Mouse (Mus musculus) embryo, embryonic 9.5 days (tissue): Measurements from ENCODE around the gene Caln1.

ENCODE experiments used
- DNase-seq: peaks from one replicate; pipeline ENCODE4 v3.0.0-alpha.2; 2017; ENCODE audit errors: extremely low spot score

Caln1 gene

DNA sequence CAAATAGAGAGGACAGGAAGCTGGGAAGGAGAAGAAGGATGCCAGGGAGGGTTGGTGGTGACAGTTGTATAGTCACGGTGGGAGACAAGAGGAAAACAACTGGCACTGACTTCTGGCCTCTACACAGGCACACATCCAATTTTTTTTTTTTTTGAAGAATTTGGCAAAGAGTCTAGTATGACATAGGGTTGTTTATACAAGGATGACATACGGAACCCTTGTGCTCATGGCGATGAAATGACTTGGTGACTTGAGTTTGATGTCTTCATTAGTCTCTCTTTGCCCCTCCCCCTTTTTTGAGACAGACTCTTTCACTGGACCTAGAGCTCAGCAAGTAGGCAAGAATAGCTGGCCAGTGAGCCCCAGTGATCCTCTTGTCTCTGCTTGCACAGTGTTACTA, 322.1 kb downstream of the Caln1 start:
- no peak for DNase-seq

DNA sequence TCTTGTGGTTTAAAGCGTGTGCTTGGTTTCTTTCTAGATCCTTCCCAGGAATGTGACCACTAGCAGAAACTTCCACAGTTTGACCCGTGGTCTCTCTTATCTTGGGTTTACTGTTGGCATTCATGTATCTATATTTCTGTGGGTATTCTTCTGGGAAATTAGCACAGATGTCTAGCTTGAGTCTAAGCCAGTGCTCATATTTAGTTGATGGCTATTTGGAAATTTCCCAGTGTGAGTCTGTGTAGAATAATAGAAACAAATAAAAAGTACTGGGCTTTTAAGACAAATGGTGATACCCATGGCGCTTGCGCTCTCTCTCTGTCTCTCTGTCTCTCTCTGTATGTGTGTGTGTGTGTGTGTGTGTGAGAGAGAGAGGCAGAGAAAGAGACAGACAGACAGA, 330.2 kb downstream of the Caln1 start:
- DNase-seq: no peak

DNA sequence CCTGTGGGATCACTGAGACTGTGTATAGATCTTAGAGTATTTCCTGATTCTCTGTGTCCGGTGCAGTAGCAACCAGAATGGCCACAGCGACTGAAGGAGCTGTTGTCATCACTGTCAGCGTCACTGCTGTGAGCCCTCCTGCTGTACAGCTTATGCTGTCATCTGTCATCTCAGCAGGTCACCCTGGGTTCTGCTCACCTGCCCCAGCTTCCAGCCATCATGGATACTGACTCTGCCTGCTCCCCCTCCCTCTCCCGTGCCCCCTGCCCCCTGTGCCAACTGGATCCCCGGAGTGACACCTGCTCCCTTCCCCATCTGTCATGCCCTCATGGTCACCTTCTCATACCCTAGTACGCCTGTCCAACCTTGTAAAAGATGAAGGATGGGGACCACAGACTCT, 332.5 kb downstream of the Caln1 start:
- DNase-seq: no peak

DNA sequence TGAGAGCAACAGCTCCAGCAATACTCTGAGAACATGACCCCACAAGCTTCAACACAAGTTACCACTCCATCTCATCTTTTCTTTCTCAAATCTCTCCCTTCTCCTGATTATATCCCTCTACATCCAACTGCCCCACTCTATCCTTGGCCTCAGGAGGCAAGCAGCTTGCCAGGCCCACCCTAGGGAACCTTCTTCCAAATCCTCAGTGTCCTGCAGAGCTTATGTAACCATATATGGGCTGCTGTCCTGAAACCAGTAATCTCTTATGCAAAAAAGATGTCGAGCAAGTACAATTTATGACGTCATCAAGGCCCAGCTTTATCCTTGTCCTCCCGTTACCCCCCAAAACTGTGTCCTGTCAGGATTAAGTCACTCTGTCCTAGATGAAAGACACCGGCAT, 333.1 kb downstream of the Caln1 start:
- no peak for DNase-seq

DNA sequence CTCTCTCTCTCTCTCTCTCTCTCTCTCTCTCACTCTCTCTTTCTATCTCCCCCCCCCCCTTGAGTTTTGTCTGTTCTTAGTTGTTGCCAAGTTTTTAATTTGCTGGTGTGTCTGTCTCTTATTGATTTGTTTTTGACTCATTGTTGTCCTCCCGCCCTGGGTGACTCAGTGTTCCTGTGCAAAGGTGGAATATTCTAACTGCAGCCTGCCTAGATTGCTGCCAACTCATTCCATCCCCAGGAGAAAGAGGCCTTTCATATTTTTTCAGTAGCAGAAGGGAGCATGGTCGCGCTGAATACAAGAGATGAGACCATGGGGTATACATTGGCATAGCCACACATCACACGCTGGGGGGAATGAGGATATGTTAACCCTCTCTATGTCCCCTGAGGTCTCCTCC, 335.6 kb downstream of the Caln1 start:
- DNase-seq: no peak

DNA sequence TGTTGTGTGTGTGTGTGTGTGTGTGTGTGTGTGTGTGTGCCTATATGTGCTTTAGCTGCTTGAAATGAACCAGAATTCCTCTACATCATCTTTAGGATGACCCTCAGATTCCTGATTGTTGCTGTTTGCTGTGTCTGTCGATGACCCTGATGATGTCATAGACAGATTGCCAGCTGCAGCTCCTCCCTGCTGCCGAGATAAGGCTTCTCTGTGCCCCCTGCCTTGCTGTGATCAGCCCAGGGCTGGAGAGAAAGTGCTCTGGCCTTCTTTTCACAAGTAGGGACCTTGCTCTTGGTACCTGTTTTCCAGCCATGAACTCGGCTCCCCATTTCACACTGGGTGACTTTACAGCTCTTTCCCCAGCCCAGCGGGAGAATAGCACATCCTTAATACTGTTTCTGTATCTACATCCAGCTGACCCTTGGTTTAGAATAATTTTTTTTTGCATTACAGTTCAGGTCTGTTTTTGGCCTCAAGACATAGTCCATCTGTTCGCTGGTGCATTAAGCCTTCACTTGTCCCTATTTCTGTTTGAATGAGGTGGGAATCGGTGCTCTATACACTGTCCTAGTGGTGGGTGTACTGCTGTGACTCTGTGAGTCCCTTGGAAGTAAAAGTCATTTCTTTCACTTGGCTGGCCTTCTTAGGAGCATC, 337.1 kb downstream of the Caln1 start:
- DNase-seq: no peak

DNA sequence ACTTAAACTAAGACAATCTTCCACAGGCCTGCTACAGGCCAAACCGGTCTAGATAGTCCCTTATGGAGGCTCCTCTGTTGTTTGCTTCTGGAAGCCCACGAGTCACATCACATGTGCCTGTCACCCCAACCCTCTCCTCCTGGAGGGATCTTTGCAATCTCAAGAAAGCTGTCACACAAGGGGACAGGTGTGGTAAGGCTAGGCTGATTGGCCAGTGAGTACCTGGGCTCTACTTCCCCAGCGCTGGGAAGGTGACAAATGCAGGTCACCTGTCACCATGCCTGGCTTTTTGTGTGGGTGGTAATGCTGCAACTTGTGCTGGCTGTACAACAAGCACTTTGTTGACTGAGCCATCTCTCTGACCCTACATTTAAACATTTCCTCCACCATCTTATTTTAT, 338.5 kb downstream of the Caln1 start:
- no peak for DNase-seq

DNA sequence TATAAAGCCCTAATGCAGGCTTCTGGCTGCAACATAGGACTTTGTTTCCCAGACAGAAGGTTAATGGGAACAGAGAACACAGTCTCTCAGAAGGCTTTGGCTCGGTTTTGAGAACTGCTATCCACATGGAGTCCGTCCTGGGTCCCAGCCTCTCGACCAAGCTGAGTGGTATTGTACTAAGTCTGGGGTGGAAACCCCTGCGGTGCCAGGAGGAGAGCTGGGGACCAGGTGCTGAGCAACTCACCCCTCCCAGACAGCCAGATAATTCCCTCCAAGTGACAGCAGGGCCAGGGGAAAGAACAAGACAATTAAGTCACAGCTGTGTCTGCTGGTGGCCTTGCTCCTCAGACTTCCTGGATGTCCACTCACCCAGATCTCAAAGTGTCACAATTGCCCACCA, 339.4 kb downstream of the Caln1 start:
- DNase-seq: no peak

DNA sequence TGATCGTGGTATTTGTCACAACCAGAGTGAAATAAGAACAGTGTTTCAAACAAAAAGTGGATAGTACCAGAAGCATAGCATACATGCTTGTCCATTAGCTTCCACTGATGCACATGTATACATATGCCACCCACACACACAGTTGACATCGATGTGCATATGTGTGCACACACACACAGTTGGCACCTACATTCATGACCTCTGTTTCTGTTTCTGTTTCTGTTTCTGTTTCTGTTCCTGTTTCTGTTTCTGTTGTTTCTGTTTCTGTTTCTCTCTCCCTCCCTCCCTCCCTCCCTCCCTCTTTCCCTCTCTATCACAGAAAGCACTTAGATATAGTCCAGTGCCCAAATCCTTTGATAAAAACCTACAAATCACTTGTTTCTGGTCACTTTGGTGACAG, 342.4 kb downstream of the Caln1 start:
- no peak for DNase-seq

DNA sequence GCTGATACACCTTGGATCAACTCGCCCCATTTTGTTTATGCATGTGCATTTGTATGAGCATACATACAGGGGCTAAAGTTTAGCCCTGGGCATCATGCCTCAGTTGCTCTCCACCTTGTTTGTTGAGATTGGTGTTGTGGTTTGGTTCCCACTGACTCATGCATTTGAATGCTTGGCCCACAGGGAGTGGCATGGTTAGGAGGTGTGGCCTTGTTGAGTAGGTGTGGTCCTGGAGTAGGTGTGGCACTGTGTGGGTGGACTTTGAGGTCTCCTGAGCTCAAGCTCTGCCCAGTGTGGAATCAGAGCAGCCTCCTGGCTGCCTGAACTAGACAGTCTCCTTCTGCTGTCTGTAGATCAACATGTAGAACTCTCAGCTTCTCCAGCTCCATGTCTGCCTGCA, 343.0 kb downstream of the Caln1 start:
- DNase-seq: no peak

DNA sequence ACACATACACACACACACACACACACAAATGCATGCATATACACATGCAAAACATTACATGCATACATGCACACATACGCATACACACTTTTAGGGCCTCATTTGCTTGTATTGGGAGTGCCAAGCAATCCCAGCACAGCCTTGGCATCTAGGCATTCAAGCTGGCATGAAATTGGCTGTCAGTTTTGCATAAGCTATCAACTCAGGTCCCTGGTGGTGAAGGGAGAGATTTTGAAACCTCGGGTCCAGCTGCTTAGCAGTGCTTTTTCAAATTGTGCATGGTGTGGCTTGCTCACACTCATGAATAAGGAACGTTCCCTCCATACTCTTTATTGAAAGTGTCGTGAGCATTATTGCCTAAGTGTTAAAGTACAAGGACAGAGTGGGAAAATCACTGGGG, 345.9 kb downstream of the Caln1 start:
- DNase-seq: no peak

DNA sequence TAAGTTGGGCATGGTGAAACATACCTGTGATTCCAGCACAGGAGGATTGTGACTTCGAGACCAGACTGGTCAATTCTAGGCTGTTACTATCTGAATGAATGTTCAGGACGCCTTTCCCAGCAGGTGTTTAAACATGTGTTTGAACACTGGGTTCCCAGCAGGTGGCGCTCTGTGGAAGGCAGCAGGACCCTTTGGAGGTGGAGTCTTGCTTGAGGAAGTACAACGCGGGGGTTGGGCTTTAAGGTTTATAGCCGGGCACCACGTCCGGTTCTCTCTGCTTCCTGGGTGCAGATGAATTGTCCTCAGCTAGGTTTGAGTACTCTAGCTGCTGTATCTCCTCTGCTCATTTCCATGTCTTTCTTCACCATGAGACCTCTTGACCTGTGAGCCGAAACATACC, 349.1 kb downstream of the Caln1 start:
- DNase-seq: peak; percentile 25

DNA sequence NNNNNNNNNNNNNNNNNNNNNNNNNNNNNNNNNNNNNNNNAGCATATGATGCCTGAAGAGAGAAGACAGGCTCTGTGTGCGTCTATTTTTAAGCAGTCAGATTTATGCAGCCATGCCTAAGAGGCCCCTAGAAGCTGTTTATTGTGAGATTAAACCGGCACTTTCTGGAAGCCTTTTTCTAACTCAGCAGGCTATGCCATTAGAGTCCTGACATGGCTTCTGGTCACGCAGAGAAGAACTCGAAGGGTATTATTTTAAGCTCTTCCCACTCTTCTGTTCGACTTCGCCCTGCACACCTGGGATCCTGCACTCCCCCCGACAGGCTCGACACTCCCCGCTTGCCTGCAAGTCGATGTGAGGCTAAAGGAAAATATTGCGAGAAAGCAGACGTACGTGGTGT, 372.9 kb downstream of the Caln1 start:
- DNase-seq: no peak

DNA sequence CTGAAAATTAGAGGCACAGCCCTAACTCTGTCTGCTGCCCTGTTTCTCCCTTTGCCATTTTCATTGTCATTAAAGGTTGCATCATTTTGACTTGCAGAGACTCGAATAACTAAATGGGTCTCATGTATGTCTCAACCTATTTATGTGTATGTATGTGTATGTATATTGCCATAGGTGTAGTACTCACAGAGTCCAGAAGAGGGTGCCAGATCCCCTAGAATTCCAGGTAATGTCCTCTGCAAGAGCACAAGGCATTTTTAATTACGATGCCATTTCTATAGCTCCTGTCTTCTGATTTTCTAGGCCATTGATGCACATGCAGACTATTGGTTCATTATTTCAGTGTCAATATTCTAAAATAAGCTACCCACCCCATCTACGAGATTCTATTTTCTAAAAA, 388.3 kb downstream of the Caln1 start:
- DNase-seq: peak; percentile 7

DNA sequence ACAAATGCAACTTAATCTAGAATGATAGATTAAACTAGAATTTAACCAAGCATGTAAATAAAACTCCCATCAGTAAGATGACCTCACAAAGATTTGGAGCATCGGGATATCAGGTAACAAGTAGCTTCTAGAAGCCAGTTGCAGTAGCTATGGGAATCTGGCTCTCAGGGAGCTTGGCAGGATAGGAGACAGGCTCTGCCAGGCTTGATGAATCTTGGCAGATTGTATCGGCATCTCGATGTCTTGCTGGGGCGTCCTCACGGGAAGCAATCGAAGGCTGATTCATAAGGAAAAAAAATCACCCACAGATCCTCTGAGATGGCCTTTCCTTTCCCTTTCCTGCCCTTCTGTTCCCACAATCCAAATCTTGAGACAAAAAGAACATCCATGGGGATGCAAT, 396.5 kb downstream of the Caln1 start:
- no peak for DNase-seq

DNA sequence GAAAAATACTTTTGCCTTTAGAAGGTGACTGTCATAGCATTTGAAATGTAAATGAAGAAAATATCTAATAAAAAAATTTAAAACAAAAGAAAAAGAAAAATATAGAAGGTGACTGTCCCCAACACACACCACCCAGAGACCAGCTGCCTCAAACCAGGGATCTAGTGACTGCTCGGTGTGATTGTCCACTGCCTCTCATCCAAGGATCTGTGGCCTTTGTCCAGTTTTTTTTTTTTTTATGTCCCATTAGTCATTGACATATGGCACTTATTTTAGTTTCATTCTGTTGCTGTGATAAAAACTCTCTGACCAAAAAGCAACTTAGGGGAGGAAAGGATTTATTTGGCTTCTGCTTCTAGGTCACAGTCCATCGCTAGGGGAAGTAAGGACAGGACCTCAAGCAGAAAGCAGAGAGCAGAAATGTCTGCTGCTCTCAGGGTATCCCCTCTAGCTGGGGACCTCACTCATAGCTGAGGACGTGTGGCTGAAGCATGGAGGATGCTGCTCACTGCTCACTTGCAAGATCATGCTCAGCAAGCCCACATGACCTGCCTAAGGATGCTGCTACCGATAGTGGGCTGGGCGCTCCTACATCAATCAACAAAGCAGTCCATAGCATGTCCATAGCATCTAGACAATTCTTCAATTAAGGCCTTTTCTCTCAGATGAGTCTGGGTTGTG, 401.9 kb downstream of the Caln1 start:
- no peak for DNase-seq

DNA sequence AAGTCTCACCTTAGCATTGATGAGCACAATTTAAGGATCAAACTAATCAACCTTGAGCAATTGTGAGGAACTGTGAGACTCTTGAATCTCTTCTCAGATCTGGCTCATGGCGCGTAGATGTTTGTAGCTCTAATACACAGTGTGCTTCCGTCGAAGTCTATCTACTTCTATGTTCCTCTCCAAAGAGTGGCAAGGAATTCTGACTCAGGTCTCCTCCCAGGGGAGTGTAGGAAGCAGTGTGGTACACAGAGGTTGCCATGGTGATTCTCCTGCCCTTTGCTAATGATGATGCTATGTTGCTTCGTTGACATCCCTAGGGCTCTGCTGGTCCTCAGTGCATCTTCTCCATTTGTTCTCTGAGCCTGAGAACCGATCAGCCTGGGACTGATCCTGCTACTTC, 403.2 kb downstream of the Caln1 start:
- DNase-seq: no peak

DNA sequence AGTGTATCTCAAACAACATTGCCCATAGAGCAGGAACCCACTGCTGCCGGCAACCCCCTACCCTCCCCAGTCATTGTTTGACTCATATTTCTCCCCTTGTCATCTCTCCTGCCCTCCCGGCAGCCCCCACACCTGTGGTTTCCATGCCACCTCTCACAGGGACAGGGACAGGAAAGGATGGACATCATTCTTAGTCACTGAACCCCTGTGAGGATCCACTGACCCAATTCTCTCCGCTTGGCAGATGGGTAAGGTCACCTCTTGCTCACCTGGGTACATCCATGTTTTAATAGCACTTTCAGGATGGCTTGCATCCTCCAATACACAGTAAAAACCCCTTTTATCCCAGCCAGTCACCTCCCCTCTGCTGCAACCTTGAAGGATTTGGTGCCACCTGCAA, 405.7 kb downstream of the Caln1 start:
- no peak for DNase-seq

DNA sequence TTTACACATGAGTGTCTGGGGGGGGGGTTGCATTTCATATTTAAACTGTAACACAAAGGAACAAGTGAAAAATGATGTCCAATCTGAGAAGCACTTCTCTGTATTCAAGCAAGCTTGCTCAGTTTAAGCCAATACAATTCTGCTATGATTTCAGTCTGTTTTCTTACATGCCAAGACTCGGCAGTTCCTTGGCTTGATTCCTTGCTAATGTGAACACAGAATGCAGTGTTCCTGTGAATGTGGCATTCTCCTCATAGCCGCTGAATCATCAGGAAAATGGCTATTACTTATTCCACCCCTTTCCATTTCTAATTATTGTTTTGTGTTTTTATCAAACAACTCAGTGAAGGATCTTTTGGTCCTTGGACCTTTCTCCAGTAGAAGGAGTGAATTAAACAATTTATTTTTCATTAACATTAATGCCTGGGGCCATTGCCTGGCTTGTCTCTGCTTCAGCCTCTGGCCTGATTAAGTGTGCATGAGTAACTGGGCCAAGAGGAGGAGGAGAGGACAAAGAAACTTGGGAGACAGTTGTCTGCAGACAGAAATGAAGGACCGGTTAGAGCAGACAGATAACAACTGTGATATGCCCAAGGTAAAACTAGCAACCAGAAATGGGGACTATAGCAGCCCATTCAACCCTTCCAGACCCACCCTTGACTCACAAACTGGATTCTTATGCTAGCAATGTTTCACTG, 423.6 kb downstream of the Caln1 start:
- no peak for DNase-seq

DNA sequence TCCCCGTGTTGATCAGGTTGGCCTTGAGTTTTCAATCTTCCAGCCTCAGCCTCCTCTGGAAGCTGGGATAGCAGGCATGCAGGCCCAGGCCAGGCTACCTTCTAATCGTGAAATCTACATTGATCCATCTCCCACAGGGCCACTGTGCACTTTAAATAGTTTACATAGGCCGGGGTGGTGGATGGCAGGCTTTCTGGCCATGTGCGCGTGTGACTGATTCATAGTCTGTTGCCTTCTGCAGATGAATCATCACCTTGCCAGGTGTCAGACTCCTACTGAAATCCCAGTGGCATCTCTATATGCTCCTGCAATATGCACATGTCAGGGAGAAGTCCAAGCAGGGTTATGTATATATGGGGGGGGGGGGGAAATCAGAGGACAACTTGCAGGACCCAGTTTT, 428.5 kb downstream of the Caln1 start:
- DNase-seq: no peak

DNA sequence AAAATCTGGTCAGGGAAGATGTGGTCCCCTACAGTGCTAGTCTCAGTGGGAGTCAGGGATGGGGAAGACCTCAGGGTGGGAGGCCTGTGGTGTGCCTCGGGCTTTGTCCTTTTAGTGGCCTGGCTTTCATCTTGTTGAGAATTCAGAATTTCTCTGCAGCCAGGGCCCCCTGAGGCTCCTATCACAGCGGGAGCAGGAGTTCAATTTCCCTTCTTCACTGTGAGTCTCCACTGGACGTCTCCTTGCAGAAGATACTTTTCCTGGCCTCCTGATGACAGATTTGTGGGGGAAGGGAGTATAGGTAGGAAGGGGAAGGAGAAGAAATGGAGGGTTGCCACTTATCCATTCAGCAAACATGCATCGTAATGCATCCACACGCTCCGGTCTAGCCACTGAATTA, 441.1 kb downstream of the Caln1 start:
- DNase-seq: no peak

DNA sequence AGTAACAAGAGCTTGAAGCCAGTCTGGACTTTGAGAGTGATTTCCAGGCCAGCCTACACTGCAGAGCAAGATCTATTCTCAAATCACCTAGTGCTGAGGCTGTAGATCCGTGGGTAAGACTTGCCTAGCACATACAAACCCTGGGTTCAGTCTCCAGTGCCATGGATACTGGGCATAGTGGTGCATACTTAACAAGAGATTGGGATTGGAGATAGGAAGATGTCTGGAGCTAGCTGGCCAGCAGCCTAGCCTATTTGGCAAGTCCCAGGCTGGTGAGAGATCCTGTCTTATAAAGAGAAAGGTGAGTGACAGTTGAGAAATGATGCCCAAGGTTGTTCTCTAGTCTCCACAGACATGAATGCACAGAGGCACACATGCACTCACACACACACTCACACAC, 441.6 kb downstream of the Caln1 start:
- no peak for DNase-seq

DNA sequence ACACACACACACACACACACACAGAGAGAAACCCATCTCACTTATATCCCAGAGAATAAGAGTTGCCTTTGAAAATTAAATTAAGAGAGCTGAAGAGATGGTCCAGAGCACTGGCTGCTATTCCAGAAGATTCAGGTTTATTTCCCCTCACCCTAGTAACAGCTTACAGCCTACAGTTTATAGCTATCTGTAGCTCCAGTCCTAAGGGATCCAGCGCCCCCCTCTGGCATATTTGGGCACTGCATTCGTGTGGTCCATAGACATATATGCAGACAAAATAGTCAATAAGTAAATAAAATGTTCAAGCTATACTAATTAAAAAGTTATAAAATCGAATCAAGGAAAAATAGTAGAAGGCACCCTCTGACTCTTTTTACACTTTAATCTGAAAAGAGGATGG, 442.0 kb downstream of the Caln1 start:
- DNase-seq: peak; percentile 28
